Mouse (Mus musculus): ENCODE results near the gene Elk3.

- no peak for TF ChIP-seq GATA2 (IDR thresholded peaks at IDR 0.05; ENCODE audit: borderline replicate concordance, low read depth, low read length)
- TF ChIP-seq CTCF (IDR thresholded peaks at IDR 0.05; ENCODE audit: low read depth, low read length), result no peak
- TF ChIP-seq GATA1 (IDR thresholded peaks at IDR 0.05; ENCODE audit: borderline replicate concordance, low read length), result no peak
- no peak for TF ChIP-seq POLR2AphosphoS5 (IDR thresholded peaks at IDR 0.05; ENCODE audit: insufficient replicate concordance, low read depth, low read length)
- TF ChIP-seq TAL1 (conservative IDR thresholded peaks at IDR 0.05; ENCODE audit: low read depth, low read length), result no peak
Observed at GRCm38 (mm10) chr10:93265833-93266232, 45.1 kb downstream of the Elk3 start.

All from G1E (cell line).